Mouse (Mus musculus) liver, embryonic 12.5 days (tissue): ENCODE data around the gene Ube2a. TPM values are rescaled to one million over a fixed set of nuclear protein-coding genes. Genes with fewer than 3 reads are reported as not detected.

Experiments
- ATAC-seq: fragments of 200-750 bp; cut with Nextera tagmentation; 2 replicates; pipeline ENCODE4 v1.8.0; 2017; ENCODE audit warnings: moderate number of reproducible peaks, mild to moderate bottlenecking, moderate library complexity
- H3K27ac ChIP-seq: fragments of 300-500 bp; sonication (generic); 2 replicates; pipeline ENCODE4 v1.5.1; 2016; ENCODE audit warnings: mild to moderate bottlenecking
- H3K27me3 ChIP-seq: fragments of 300-500 bp; sonication (generic); replicated peaks from 2 replicates; pipeline ENCODE4 v1.6.1; 2016; ENCODE audit warnings: mild to moderate bottlenecking, moderate library complexity
- H3K36me3 ChIP-seq: fragments of 300-500 bp; sonication (generic); 2 replicates; pipeline ENCODE4 v1.6.1; 2016; ENCODE audit warnings: mild to moderate bottlenecking, moderate library complexity
- H3K4me1 ChIP-seq: fragments of 300-500 bp; sonication (generic); 2 replicates; pipeline ENCODE4 v1.6.1; 2016
- H3K4me2 ChIP-seq: fragments of 300-500 bp; sonication (generic); 2 replicates; pipeline ENCODE4 v1.6.1; 2016; ENCODE audit warnings: mild to moderate bottlenecking, moderate library complexity
- H3K4me3 ChIP-seq: fragments of 300-500 bp; sonication (generic); 2 replicates; pipeline ENCODE4 v1.5.1; 2016; ENCODE audit warnings: mild to moderate bottlenecking, moderate library complexity
- H3K9ac ChIP-seq: fragments of 300-500 bp; sonication (generic); 2 replicates; pipeline ENCODE4 v1.6.1; 2016; ENCODE audit warnings: mild to moderate bottlenecking, moderate library complexity
- H3K9me3 ChIP-seq: fragments of 300-500 bp; sonication (generic); replicated peaks from 2 replicates; pipeline ENCODE4 v1.6.1; 2016; ENCODE audit warnings: mild to moderate bottlenecking, moderate library complexity
- WGBS: fragments of 180-500 bp; shearing (Covaris S2); methylation state at CpG from one replicate; pipeline ENCODE4 v1.1.7; 2016; ENCODE audit not compliant: insufficient replicate concordance; 5-methylcytosine and 5-hydroxymethylcytosine counted together
- polyA plus RNA-seq: library from polyadenylated mRNA; unstranded; fragments of >200 nt; fragmentation: Nextera tagmentation; extraction: Ambion mirVana; gene quantifications from 2 replicates; pipeline ENCODE4 v1.2.1, GENCODE M21; 2016

Ube2a gene
- polyA plus RNA-seq = 88.0 and 89.9 TPM in 2 replicates

DNA sequence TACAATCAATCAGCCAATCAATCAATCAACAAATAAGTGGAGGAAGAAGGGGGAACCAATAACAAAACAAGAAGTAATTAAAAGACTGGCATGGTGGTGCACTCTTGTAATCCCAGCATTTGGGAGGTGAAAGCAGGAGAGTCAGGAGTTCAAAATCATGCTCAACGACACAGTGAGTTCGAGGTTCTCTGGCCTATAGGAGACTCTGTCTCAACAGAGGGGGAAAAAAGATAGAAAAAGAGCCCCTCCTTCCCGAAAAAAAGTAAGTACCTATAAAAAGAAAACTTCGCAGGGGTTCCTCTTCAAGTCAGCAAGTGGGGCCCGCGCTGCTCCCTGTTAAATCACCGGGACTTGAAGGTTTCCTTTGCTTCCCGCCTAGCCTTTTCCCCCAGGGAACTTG is at the start of gene Ube2a, which contains the start of gene C330007P06Rik:
Gene Ube2a, plus strand, starts transcription at position 136 of the 400 bp plus-strand sequence.
Gene C330007P06Rik, minus strand, starts transcription at position 347 of the 400 bp plus-strand sequence.
- H3K27me3 ChIP-seq = peaks cover 6% of the 10 kb centered on the region; the same call in 1 of the 2 replicates
- peaks cover 5% of the 10 kb centered on the region; the same call in 1 of the 2 replicates for H3K36me3 ChIP-seq
- H3K9ac ChIP-seq = peak within 1 kb of the TSS; percentile 91
- H3K27ac ChIP-seq = peak within 1 kb of the TSS; percentile 78
- H3K4me1 ChIP-seq = peaks cover 12% of the 10 kb centered on the region; the same call in 1 of the 2 replicates
- 5% methylated on average over 8 of the region's 8 CpGs for WGBS
- H3K4me2 ChIP-seq = peak within 1 kb of the TSS; percentile 79
- H3K4me3 ChIP-seq = peak within 1 kb of the TSS; percentile 82
- no peaks in the 10 kb centered on the region for H3K9me3 ChIP-seq
- peak; percentile 16; the same call in 1 of the 2 replicates for ATAC-seq

DNA sequence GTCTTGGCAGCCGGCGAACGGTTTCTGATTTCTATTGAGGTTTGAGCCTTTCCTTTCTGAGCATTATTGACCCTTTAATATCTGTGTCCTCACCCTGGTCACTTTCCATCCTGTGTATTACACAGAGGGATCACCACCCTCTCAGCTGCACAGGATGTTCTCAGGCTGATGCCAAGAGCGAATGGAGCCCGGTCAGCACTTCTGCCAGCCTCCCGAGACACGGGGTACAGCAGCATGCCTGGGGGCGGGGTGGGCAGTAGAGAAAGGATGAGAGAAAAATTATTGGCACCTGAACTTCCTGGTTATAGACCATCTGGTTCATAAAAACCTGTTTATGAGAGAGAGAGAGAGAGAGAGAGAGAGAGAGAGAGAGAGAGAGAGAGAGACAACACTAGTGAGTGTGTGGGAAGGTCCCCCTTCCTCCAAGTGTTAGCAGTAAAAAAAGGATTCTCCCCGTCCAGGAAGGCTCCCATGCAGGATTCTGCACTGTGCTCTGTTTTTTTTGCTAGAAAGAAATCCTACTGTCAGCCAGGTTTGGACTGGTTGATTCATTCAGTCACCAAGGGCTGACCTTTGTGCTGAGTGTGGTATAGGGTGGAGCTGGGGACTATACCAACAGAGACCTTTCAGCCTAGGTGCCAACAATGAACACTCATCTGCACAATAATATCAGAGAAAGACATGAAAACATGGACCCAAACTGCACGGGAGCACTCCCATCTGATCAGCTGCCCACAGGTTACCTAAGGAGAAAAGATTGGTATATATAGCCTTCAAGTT is 49.6 kb upstream of the Ube2a start:
- Histone ChIP-seq H3K4me3 (no peak overlapping the region), H3K27ac (no peak overlapping the region), H3K9ac (no peak overlapping the region), H3K4me1 (no peaks in the 10 kb centered on the region), H3K36me3 (no peaks in the 10 kb centered on the region), H3K4me2 (no peak overlapping the region), H3K9me3 (no peaks in the 10 kb centered on the region), H3K27me3 (no peaks in the 10 kb centered on the region)
- no peak for ATAC-seq
- 75% methylated on average over 10 of the region's 10 CpGs for WGBS

DNA sequence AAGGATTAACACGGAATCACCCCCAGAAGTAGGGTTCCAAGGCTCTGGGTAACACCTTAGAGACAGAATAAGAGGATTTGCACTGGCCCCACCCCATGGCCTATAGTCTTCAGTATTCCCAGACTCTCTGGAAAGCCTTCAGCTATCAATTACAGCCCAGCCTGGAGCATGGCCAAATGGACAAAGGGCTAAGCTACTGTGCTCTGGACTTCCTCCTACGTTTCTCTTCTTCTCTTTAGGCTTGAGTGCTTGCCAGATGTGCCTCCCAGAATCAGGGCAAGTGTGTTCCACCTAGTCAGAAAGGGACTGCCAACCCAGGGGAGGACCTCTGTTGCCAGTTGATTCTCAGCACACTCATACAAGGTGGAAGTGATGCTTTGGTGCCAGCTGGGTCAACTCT is 48.7 kb upstream of the Ube2a start:
- Histone ChIP-seq H3K36me3 (no peaks in the 10 kb centered on the region), H3K27me3 (no peaks in the 10 kb centered on the region), H3K9ac (no peak overlapping the region), H3K4me2 (no peak overlapping the region), H3K4me3 (no peak overlapping the region), H3K4me1 (no peaks in the 10 kb centered on the region), H3K9me3 (no peaks in the 10 kb centered on the region), H3K27ac (no peak overlapping the region)
- WGBS = 40% methylated on average over 2 of the region's 2 CpGs
- ATAC-seq = no peak

DNA sequence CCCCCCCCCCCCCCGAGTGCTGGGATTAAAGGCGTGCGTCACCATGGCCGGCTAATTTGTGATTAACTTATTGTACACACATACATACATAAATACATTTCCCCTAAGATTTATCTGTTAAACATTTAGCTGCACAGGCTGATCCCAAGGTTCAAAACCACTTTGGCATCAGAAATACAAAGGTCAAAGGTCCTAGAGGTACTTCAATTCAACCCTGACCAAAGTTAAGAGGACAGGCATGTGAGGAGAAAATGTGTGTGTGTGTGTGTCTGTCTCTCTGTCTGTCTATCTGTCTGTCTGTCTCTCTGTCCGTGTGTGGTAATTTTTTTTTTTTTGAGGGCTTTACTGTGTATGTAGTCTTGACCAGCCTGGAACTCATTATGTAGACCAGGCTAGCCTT is 46.8 kb upstream of the Ube2a start:
- no peak for ATAC-seq
- Histone ChIP-seq H3K4me2 (no peak overlapping the region), H3K9ac (no peak overlapping the region), H3K36me3 (no peaks in the 10 kb centered on the region), H3K27me3 (no peaks in the 10 kb centered on the region), H3K27ac (no peak overlapping the region), H3K4me3 (no peak overlapping the region), H3K4me1 (no peaks in the 10 kb centered on the region), H3K9me3 (no peaks in the 10 kb centered on the region)
- 82% methylated on average over 5 of the region's 5 CpGs for WGBS

DNA sequence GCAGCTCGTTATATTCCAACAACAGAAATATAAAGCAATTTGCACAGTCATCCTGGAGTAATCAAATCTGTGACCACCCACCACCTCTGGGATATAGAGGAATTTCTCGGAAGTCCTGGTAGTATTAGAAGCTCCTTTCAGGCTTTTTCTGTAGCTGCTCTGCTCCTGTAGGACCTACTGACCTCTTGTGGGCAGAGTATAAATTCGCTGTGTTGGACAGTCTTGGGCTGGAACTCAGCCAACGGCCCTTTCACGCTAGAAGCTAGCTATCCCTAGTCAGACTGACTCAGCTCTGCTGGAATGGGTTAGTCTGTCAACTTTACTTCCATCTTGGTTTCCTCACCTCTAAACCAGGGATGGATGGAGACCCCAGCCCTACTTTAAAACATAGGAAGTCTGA is 43.4 kb upstream of the Ube2a start:
- H3K4me1 ChIP-seq = no peaks in the 10 kb centered on the region
- H3K9ac ChIP-seq = no peak overlapping the region
- H3K36me3 ChIP-seq = no peaks in the 10 kb centered on the region
- no peaks in the 10 kb centered on the region for H3K9me3 ChIP-seq
- H3K4me3 ChIP-seq = no peak overlapping the region
- no peak overlapping the region for H3K27ac ChIP-seq
- no peak overlapping the region for H3K4me2 ChIP-seq
- H3K27me3 ChIP-seq = no peaks in the 10 kb centered on the region
- WGBS = 49% methylated on average over 5 of the region's 5 CpGs
- no peak for ATAC-seq

DNA sequence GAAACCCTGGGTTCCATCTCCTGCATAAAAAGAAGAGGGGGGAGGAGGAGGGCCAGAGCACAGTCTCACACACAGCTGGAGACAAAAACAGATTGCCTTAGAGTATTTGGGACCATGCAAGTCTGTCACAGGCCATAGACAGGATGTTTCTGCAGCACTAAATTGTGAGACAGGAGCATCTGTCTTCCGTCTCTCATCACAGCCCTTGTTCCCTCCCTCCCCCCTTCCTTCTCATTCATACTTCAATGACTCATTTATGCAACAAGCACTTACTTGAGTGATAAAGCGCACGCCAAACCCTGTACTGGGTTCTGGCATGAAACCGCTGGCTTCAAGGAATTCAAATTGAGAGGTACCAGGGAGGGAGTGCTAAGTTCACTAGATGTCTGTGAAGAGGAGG is 42.1 kb upstream of the Ube2a start:
- Histone ChIP-seq H3K4me2 (no peak overlapping the region), H3K36me3 (no peaks in the 10 kb centered on the region), H3K27ac (no peak overlapping the region), H3K9ac (no peak overlapping the region), H3K27me3 (no peaks in the 10 kb centered on the region), H3K4me1 (peaks cover 1% of the 10 kb centered on the region; the same call in 1 of the 2 replicates), H3K9me3 (no peaks in the 10 kb centered on the region), H3K4me3 (no peak overlapping the region)
- WGBS = 83% methylated on average over 3 of the region's 4 CpGs
- no peak for ATAC-seq

DNA sequence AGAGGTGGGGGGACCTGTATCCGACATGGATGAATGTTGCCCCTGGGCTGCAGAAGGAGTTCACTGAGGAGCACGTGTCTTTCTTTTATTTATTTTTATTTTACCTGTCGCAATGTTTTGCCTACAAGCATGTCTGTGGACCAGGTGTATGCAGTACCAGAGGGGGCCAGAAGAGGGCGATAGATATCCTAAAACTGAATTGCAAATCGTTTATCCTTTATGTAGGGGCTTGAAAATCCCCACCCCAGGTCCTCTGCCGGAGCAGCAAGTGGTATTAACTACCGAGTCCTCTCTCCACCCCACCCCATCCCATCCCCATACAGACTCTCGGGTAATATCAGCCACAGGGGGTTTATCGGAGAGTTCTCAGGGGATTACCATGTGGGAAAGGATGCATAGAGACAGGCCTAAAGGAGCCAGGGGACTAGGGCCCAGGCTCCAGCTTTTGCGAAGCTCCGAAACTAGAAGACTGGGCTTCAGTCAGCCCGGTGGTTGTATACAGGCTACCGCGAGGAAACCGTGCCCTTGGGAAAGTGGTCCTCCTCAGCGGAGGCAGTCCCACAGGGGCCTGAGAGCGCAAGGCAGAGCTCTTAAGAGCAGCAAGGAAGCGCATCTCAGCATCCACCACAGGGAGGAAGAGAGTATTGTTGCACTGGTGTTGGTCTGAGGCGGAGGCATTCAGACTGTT is 40.2 kb upstream of the Ube2a start:
- H3K4me1 ChIP-seq = peaks cover 10% of the 10 kb centered on the region
- H3K27me3 ChIP-seq = no peaks in the 10 kb centered on the region
- no peak overlapping the region for H3K9ac ChIP-seq
- H3K9me3 ChIP-seq = no peaks in the 10 kb centered on the region
- no peaks in the 10 kb centered on the region for H3K36me3 ChIP-seq
- no peak overlapping the region for H3K27ac ChIP-seq
- no peak for ATAC-seq
- no peak overlapping the region for H3K4me3 ChIP-seq
- H3K4me2 ChIP-seq = peak overlapping the region; percentile 31
- WGBS = 23% methylated on average over 19 of the region's 19 CpGs

DNA sequence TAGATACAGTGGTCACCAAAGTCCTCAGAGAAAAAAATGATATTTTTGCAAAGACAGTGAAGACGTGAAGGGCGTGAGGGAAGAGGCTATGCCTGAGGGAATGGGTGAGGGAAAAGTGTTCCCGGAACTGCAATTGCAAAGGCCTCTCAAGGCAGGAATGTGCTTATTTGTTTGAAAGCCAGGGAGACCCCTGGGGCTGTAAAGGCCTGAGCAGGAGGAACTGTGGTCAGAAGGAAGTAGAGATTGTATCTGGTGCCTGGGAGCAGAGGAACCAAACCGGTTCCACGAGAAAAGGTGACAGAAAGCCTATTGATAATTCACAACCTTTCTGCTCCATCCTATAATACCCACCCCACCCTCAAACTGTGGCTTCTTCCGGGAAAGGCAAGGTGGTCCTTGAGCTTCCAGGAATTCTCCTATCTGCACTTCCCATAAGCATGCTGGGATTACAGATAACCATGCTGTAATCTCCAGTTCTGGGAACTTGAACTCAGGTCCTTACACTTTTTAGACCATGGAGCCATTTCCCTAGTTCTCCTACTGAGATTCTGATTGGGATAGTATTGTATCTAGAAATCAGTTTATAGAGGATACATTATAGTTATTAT is 36.5 kb upstream of the Ube2a start:
- 51% methylated on average over 6 of the region's 6 CpGs for WGBS
- no peaks in the 10 kb centered on the region for H3K27me3 ChIP-seq
- H3K9ac ChIP-seq = no peak overlapping the region
- peak; percentile 70; the same call in 1 of the 2 replicates for ATAC-seq
- no peak overlapping the region for H3K27ac ChIP-seq
- H3K4me2 ChIP-seq = no peak overlapping the region
- H3K4me1 ChIP-seq = peaks cover 10% of the 10 kb centered on the region
- H3K9me3 ChIP-seq = no peaks in the 10 kb centered on the region
- no peak overlapping the region for H3K4me3 ChIP-seq
- no peaks in the 10 kb centered on the region for H3K36me3 ChIP-seq

DNA sequence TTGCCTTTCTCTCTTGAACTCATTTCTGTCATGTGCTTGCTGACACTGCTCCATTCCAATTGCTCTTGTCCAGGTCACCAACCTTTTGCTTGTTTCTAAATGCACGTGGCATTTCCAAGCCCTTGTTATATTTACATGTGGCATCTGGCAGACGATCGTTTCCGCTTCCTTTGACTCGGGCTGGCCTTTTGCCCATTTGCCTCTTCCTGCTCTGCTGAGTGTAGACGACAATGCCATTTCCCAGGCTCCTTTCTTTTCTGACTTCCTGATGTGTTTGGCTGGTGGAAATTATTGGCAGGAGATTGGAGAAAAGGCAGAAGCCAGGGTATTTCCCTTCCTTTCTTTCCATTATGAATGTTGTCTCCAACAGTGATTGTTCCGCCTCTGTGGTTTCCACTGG is 34.3 kb upstream of the Ube2a start:
- Histone ChIP-seq H3K9ac (no peak overlapping the region), H3K36me3 (no peaks in the 10 kb centered on the region), H3K4me2 (no peak overlapping the region), H3K27ac (no peak overlapping the region), H3K4me3 (no peak overlapping the region), H3K27me3 (no peaks in the 10 kb centered on the region), H3K4me1 (peaks cover 10% of the 10 kb centered on the region), H3K9me3 (no peaks in the 10 kb centered on the region)
- no peak for ATAC-seq
- 60% methylated on average over 7 of the region's 7 CpGs for WGBS

DNA sequence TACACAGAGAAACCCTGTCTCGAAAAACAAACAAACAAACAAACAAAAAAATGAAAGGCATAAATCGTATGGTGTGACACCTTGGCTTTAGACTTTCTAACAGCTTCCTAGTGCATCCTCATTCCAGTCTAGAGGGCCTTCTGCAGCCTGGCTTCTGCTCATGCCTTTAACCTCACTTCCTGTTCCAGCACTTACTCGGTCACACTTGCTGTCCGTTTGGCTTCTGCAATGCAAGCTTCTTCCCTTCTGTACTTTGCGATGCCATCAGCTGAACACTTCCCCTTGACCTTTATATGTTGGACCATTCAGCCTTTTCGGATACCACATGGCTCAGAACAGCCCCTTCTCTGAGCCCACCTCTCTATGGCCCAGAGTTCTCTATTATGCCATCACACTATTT is 32.0 kb upstream of the Ube2a start:
- ATAC-seq = no peak
- H3K4me1 ChIP-seq = peaks cover 8% of the 10 kb centered on the region
- no peak overlapping the region for H3K9ac ChIP-seq
- no peaks in the 10 kb centered on the region for H3K36me3 ChIP-seq
- no peak overlapping the region for H3K4me2 ChIP-seq
- no peak overlapping the region for H3K4me3 ChIP-seq
- H3K9me3 ChIP-seq = no peaks in the 10 kb centered on the region
- 54% methylated on average over 6 of the region's 6 CpGs for WGBS
- no peak overlapping the region for H3K27ac ChIP-seq
- H3K27me3 ChIP-seq = no peaks in the 10 kb centered on the region

DNA sequence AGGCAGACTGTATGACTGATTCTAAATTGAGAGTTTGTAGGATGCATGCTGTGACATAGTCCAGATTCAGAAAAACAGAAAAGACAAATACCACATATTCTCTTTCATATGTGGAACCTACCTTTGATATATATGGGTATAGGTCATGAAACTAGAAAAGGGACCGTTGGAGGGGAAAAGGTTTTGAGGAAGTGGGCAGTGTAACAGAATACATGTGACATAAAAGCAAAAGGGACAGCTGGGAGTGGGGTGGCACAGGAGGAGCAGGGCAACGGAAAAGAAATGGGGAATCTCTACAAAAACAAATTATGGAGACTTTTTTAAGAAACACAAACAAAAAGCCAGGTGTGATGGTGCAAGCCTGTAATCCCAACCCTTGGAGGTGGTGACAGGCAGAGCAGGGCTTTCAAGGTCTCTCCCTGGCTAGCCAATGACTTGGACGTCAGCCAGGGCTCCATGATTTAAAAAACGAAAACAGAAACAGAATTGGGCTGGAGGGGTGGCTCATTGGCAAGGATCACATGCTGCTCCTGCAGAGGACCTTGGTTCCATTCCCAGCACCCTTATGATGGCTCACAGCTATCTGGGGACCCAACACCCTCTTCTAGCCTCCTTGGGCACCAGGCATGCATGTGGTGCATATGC is 30.2 kb upstream of the Ube2a start:
- Histone ChIP-seq H3K9ac (no peak overlapping the region), H3K4me3 (no peak overlapping the region), H3K4me1 (no peaks in the 10 kb centered on the region), H3K27me3 (no peaks in the 10 kb centered on the region), H3K9me3 (no peaks in the 10 kb centered on the region), H3K36me3 (no peaks in the 10 kb centered on the region), H3K4me2 (no peak overlapping the region), H3K27ac (no peak overlapping the region)
- ATAC-seq = no peak
- WGBS = 48% methylated on average over 4 of the region's 4 CpGs
